10 mouse cellular contexts compared by ENCODE assay signal in the genomic region with DNA sequence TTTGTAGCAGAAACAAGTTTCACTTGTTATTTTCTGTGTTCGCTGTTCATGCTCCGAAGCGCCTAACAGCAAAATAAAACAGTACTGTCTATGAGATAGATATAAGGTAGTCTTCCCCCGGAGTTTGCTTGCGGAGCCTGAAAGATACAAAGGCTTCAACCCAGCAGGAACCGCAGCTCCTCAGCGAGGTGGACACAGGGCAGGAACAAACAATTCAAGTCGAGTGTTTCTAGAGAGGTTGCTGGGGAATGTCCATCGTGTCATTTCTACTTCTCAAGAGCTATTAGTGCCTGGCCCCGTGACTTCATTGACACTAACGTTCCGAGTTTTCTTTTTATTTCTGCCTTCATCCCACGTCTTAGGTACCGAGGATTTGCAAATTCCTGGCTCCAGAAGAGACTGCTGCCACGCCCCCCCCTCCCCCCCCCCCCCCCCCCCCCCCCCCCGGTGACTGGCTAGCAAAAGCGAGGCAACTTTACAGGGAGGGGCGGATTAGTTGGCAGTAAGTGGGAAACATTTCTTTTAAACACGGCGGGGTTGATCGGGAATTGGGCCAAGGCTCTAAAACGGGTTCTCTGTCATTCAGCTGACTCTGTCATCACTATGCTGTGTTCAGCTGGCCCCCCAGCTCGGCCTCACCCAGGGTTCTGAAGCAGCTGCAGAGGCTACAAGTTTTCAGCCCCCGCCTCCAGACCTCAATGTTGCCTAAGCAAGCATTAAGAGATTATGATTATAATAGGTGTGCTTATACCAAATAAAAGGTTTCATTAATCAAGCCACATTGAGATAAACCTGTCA. TPM values are rescaled to one million over a fixed set of nuclear protein-coding genes. Genes with fewer than 3 reads are reported as not detected.
DNase-seq lines count a peak whose midpoint lies in the region; ATAC-seq and TF ChIP-seq lines count a peak whose summit lies in the region.
"Had no signal": no experiment of that assay in that cellular context is flagged by ENCODE, and none has a peak within 500 bp of the region (broad histone marks: within the 10 kb centered on the region; RNA-seq: fewer than 3 reads in every experiment).

No protein-coding gene starts in this region.

- no peaks in the 10 kb centered on the region for H3K4me1 ChIP-seq in embryonic facial prominence, embryonic 11.5 days (ENCODE audit: control insufficient read depth, insufficient read depth, low read length)
- peaks cover 4% of the 10 kb centered on the region; the same call in 1 of the 2 replicates for H3K4me1 ChIP-seq in hindbrain, embryonic 14.5 days (replicated peaks; ENCODE audit: control insufficient read depth, insufficient read depth, low read length)
- peaks cover 7% of the 10 kb centered on the region; the same call in 1 of the 2 replicates for H3K4me1 ChIP-seq in midbrain, embryonic 13.5 days (replicated peaks)

- H3K9ac ChIP-seq in embryonic facial prominence, embryonic 11.5 days (replicated peaks; ENCODE audit: low read length), result no peak overlapping the region
- H3K9ac ChIP-seq in hindbrain, embryonic 14.5 days, result no peak overlapping the region
- no peak overlapping the region for H3K9ac ChIP-seq in midbrain, embryonic 13.5 days (replicated peaks)

- intact Hi-C loops in gastrocnemius, adult 2 months (cut with DNase I), result no loop called here
- intact Hi-C loops in gastrocnemius, postnatal 36 days (cut with DNase I), result no loop called here

- H3K27ac ChIP-seq in gastrocnemius, adult 2 months, result no peak overlapping the region
- no peak overlapping the region for H3K27ac ChIP-seq in embryonic facial prominence, embryonic 11.5 days (replicated peaks; ENCODE audit: low read depth, low read length)
- no peak overlapping the region for H3K27ac ChIP-seq in hindbrain, embryonic 14.5 days
- no peak overlapping the region for H3K27ac ChIP-seq in midbrain, embryonic 13.5 days

- no peak for TF ChIP-seq CTCF in gastrocnemius, adult 2 months (IDR thresholded peaks at IDR 0.05)

- no peak for DNase-seq in gastrocnemius, adult 2 months
- DNase-seq in gastrocnemius, postnatal 36 days, result no peak
- peak; percentile 32 for DNase-seq in embryonic facial prominence, embryonic 11.5 days (ENCODE audit: low spot score)
- no peak for DNase-seq in hindbrain, embryonic 14.5 days (ENCODE audit: low spot score)
- DNase-seq in urinary bladder, adult 2 months (ENCODE audit: low spot score), result no peak
- no peak for DNase-seq in right cerebral cortex, postnatal 36 days (ENCODE audit: low spot score in 2 of 2)
- DNase-seq: B cell, adult 2 months had no signal

- H3K9me3 ChIP-seq in embryonic facial prominence, embryonic 11.5 days (replicated peaks; ENCODE audit: control insufficient read depth, low read length), result no peaks in the 10 kb centered on the region
- H3K9me3 ChIP-seq in hindbrain, embryonic 14.5 days (ENCODE audit: control insufficient read depth, low read length), result no peaks in the 10 kb centered on the region
- H3K9me3 ChIP-seq in midbrain, embryonic 13.5 days, result no peaks in the 10 kb centered on the region

- WGBS in embryonic facial prominence, embryonic 11.5 days, result 12% methylated on average over 22 of the region's 24 CpGs
- 9% methylated on average over 21 of the region's 24 CpGs for WGBS in hindbrain, embryonic 14.5 days
- WGBS in midbrain, embryonic 13.5 days, result 8% methylated on average over 22 of the region's 24 CpGs

- no peaks in the 10 kb centered on the region for H3K27me3 ChIP-seq in embryonic facial prominence, embryonic 11.5 days (ENCODE audit: control insufficient read depth, insufficient read depth, low read length)
- H3K27me3 ChIP-seq in hindbrain, embryonic 14.5 days (ENCODE audit: control insufficient read depth, insufficient read depth, low read length), result peaks cover 8% of the 10 kb centered on the region; the same call in 1 of the 2 replicates
- H3K27me3 ChIP-seq in midbrain, embryonic 13.5 days, result peaks cover 32% of the 10 kb centered on the region

- peak overlapping the region; percentile 36 for H3K4me3 ChIP-seq in gastrocnemius, adult 2 months
- H3K4me3 ChIP-seq in embryonic facial prominence, embryonic 11.5 days (ENCODE audit: low read depth, low read length), result no peak overlapping the region
- no peak overlapping the region for H3K4me3 ChIP-seq in hindbrain, embryonic 14.5 days (replicated peaks; ENCODE audit: low read length)
- H3K4me3 ChIP-seq in midbrain, embryonic 13.5 days (replicated peaks), result no peak overlapping the region

- no peaks in the 10 kb centered on the region for H3K36me3 ChIP-seq in embryonic facial prominence, embryonic 11.5 days (replicated peaks; ENCODE audit: control insufficient read depth, insufficient read depth, low read depth, low read length)
- H3K36me3 ChIP-seq in hindbrain, embryonic 14.5 days (replicated peaks; ENCODE audit: control insufficient read depth, insufficient read depth), result no peaks in the 10 kb centered on the region
- no peaks in the 10 kb centered on the region for H3K36me3 ChIP-seq in midbrain, embryonic 13.5 days

- H3K4me2 ChIP-seq in embryonic facial prominence, embryonic 11.5 days (ENCODE audit: low read depth, low read length), result peak overlapping the region; percentile 21; the same call in 1 of the 2 replicates
- peak overlapping the region; percentile 42 for H3K4me2 ChIP-seq in hindbrain, embryonic 14.5 days (replicated peaks)
- H3K4me2 ChIP-seq in midbrain, embryonic 13.5 days (replicated peaks), result peak overlapping the region; percentile 35

- ATAC-seq in embryonic facial prominence, embryonic 11.5 days (replicated peaks; ENCODE audit: insufficient number of reproducible peaks, low FRiP score, low TSS enrichment, low read depth), result no peak
- ATAC-seq in hindbrain, embryonic 14.5 days (ENCODE audit: low FRiP score), result no peak
- peak; percentile 43; the same call in 1 of the 2 replicates for ATAC-seq in midbrain, embryonic 13.5 days
- ATAC-seq in erythroid progenitor cell, adult 5-6 weeks (replicated peaks; ENCODE audit: low FRiP score, poor library complexity, severe bottlenecking), result no peak

RNA-seq across cellular contexts. Expression of a gene that starts 29.9 kb away (rescaled TPM):
- 1 to 10 TPM in 1 of 2 experiments, under 1 TPM in 1; 0.84 to 1.7 TPM for total RNA-seq in gastrocnemius, adult 2 months (2021)
- total RNA-seq in gastrocnemius, postnatal 36 days (2021), result 1 to 10 TPM; 1.2 to 1.3 TPM
- polyA plus RNA-seq in embryonic facial prominence, embryonic 11.5 days (2014; fragmentation: Nextera tagmentation; extraction: Ambion mirVana), result 1.0 and 1.7 TPM in 2 replicates
- 1.5 and 1.8 TPM in 2 replicates for polyA plus RNA-seq in hindbrain, embryonic 14.5 days (2014; fragmentation: Nextera tagmentation; extraction: Ambion mirVana)
- 0.08 TPM in 1 of 2 replicates, not detected in the other for polyA plus RNA-seq in midbrain, embryonic 13.5 days (2015; fragmentation: Nextera tagmentation; extraction: Ambion mirVana)
- total RNA-seq in erythroid progenitor cell, adult 5-6 weeks (2015; ENCODE audit: low replicate concordance), result not detected in 2 replicates
- total RNA-seq in erythroid progenitor cell, adult 5-6 weeks (2017; ENCODE audit: low replicate concordance), result not detected in 2 replicates
- polyA plus RNA-seq in urinary bladder, adult 2 months (2012; rRNA removed), result 1.4 and 2.4 TPM in 2 replicates
- total RNA-seq: left cerebral cortex, postnatal 10 days had no signal
